Mouse (Mus musculus) forebrain, embryonic 14.5 days (tissue): ENCODE data around the gene Erbb2. TPM values are rescaled to one million over a fixed set of nuclear protein-coding genes. Genes with fewer than 3 reads are reported as not detected.

Experiments
- ATAC-seq: fragments of 200-750 bp; cut with Nextera tagmentation; 2 replicates; pipeline ENCODE4 v1.8.0; 2017; ENCODE audit warnings: mild to moderate bottlenecking, moderate library complexity
- DNase-seq: peaks from one replicate; pipeline ENCODE4 v3.0.0-alpha.2; 2015; ENCODE audit warnings: low spot score
- H3K27ac ChIP-seq: fragments of 300-500 bp; sonication (generic); 2 replicates; pipeline ENCODE4 v1.5.1; 2014; ENCODE audit warnings: low read depth, mild to moderate bottlenecking, control low read depth, low read length, moderate library complexity
- H3K27me3 ChIP-seq: fragments of 300-500 bp; sonication (generic); replicated peaks from 2 replicates; pipeline ENCODE4 v1.6.1; 2014; ENCODE audit warnings: low read length, control low read depth, mixed read lengths; ENCODE audit not compliant: control insufficient read depth, insufficient read depth
- H3K36me3 ChIP-seq: fragments of 300-500 bp; sonication (generic); 2 replicates; pipeline ENCODE4 v1.6.1; 2014; ENCODE audit warnings: low read length, control low read depth; ENCODE audit not compliant: control insufficient read depth, insufficient read depth
- H3K4me1 ChIP-seq: fragments of 300-500 bp; sonication (generic); 2 replicates; pipeline ENCODE4 v1.6.1; 2014; ENCODE audit warnings: antibody characterized with exemption, low read length, control low read depth; ENCODE audit not compliant: control insufficient read depth, insufficient read depth
- H3K4me2 ChIP-seq: fragments of 300-500 bp; sonication (generic); 2 replicates; pipeline ENCODE4 v1.6.1; 2014; ENCODE audit warnings: mild to moderate bottlenecking, control low read depth, low read length
- H3K4me3 ChIP-seq: fragments of 300-500 bp; sonication (generic); 2 replicates; pipeline ENCODE4 v1.5.1; 2014; ENCODE audit warnings: low read depth, low read length, control low read depth
- H3K9ac ChIP-seq: fragments of 300-500 bp; sonication (generic); 2 replicates; pipeline ENCODE4 v1.6.1; 2014; ENCODE audit warnings: mild to moderate bottlenecking, low read length, control low read depth, moderate library complexity
- H3K9me3 ChIP-seq: fragments of 300-500 bp; sonication (generic); replicated peaks from 2 replicates; pipeline ENCODE4 v1.6.1; 2016; ENCODE audit warnings: low read length, control low read depth, mixed read lengths; ENCODE audit not compliant: control insufficient read depth
- WGBS: fragments of 180-500 bp; shearing (Covaris S2); extraction: QIAGEN DNeasy Blood & Tissue Kit; methylation state at CpG from one replicate; pipeline ENCODE4 v1.1.7; 2014; 5-methylcytosine and 5-hydroxymethylcytosine counted together
- polyA plus RNA-seq: library from polyadenylated mRNA; unstranded; fragments of >200 nt; fragmentation: Nextera tagmentation; extraction: Ambion mirVana; gene quantifications from 2 replicates; pipeline ENCODE4 v1.2.1, GENCODE M21; 2014

Erbb2 gene
- polyA plus RNA-seq, 1 experiment from 2014 or later: 5.6 TPM

- ATAC-seq (no peak), DNase-seq (no peak)
- Histone ChIP-seq H3K27ac (no peak overlapping the region), H3K36me3 (no peaks in the 10 kb centered on the region), H3K4me1 (no peaks in the 10 kb centered on the region), H3K4me2 (no peak overlapping the region), H3K9me3 (no peaks in the 10 kb centered on the region), H3K27me3 (no peaks in the 10 kb centered on the region), H3K4me3 (no peak overlapping the region), H3K9ac (no peak overlapping the region)
- 85% methylated on average over 10 of the region's 10 CpGs for WGBS
These were observed 6.8 kb downstream of the Erbb2 start for GRCm38 (mm10) chr11:98418939-98419547.

- DNase-seq (no peak), ATAC-seq (no peak)
- Histone ChIP-seq H3K9me3 (no peaks in the 10 kb centered on the region), H3K4me2 (no peak overlapping the region), H3K4me1 (no peaks in the 10 kb centered on the region), H3K36me3 (no peaks in the 10 kb centered on the region), H3K27me3 (no peaks in the 10 kb centered on the region), H3K9ac (no peak overlapping the region), H3K4me3 (no peak overlapping the region), H3K27ac (no peak overlapping the region)
- 92% methylated on average over 7 of the region's 7 CpGs for WGBS
These were observed 14.3 kb downstream of the Erbb2 start for GRCm38 (mm10) chr11:98426592-98426991.

GRCm38 (mm10) chr11:98428436-98428835, 16.2 kb downstream of the Erbb2 start:
- no peak overlapping the region for H3K4me2 ChIP-seq
- ATAC-seq: no peak
- H3K27ac ChIP-seq: no peak overlapping the region
- H3K36me3 ChIP-seq: no peaks in the 10 kb centered on the region
- 59% methylated on average over 5 of the region's 5 CpGs for WGBS
- no peak for DNase-seq
- H3K9me3 ChIP-seq: no peaks in the 10 kb centered on the region
- H3K4me1 ChIP-seq: no peaks in the 10 kb centered on the region
- H3K27me3 ChIP-seq: no peaks in the 10 kb centered on the region
- H3K4me3 ChIP-seq: no peak overlapping the region
- no peak overlapping the region for H3K9ac ChIP-seq

- ATAC-seq: no peak
- Histone ChIP-seq H3K4me3 (no peak overlapping the region), H3K4me1 (no peaks in the 10 kb centered on the region), H3K36me3 (peaks cover 7% of the 10 kb centered on the region), H3K27me3 (no peaks in the 10 kb centered on the region), H3K4me2 (no peak overlapping the region), H3K27ac (no peak overlapping the region), H3K9me3 (no peaks in the 10 kb centered on the region), H3K9ac (no peak overlapping the region)
- no peak for DNase-seq
- WGBS: 78% methylated on average over 9 of the region's 9 CpGs
These were observed 19.7 kb downstream of the Erbb2 start for GRCm38 (mm10) chr11:98431743-98432502.

- Histone ChIP-seq H3K4me1 (peaks cover 7% of the 10 kb centered on the region), H3K27me3 (no peaks in the 10 kb centered on the region), H3K4me2 (no peak overlapping the region), H3K4me3 (no peak overlapping the region), H3K9me3 (no peaks in the 10 kb centered on the region), H3K36me3 (peaks cover 13% of the 10 kb centered on the region), H3K9ac (no peak overlapping the region), H3K27ac (no peak overlapping the region)
- ATAC-seq: no peak
- 94% methylated on average over 9 of the region's 9 CpGs for whole genome bisulfite sequencing
- no peak for DNase-seq
These were observed 23.5 kb downstream of the Erbb2 start for GRCm38 (mm10) chr11:98435723-98436122.

GRCm38 (mm10) chr11:98437441-98437840, 25.2 kb downstream of the Erbb2 start:
- H3K36me3 ChIP-seq: peaks cover 13% of the 10 kb centered on the region
- H3K27me3 ChIP-seq: no peaks in the 10 kb centered on the region
- no peaks in the 10 kb centered on the region for H3K9me3 ChIP-seq
- DNase-seq: no peak
- H3K4me3 ChIP-seq: no peak overlapping the region
- H3K9ac ChIP-seq: 0 out of 2 replicates have a peak overlapping the region, but pooled peaks have one; percentile 71
- H3K4me2 ChIP-seq: no peak overlapping the region
- peaks cover 7% of the 10 kb centered on the region for H3K4me1 ChIP-seq
- no peak for ATAC-seq
- WGBS: 91% methylated on average over 6 of the region's 6 CpGs
- H3K27ac ChIP-seq: no peak overlapping the region

GRCm38 (mm10) chr11:98438331-98439158, 26.3 kb downstream of the Erbb2 start, which contains the start of gene Mien1:
Gene Mien1 (minus strand): TSS chr11:98438991.
- peaks cover 7% of the 10 kb centered on the region for H3K4me1 ChIP-seq
- H3K4me3 ChIP-seq: peak within 1 kb of the TSS; percentile 55
- ATAC-seq (peak; percentile 95), DNase-seq (peak; percentile 92)
- under 1% methylated on average over 43 of the region's 43 CpGs for WGBS
- no peaks in the 10 kb centered on the region for H3K27me3 ChIP-seq
- 0 out of 2 replicates have a peak within 1 kb of the TSS, but pooled peaks have one; percentile 15 for H3K27ac ChIP-seq
- H3K9ac ChIP-seq: peak within 1 kb of the TSS; percentile 71
- H3K4me2 ChIP-seq: peak within 1 kb of the TSS; percentile 77
- H3K36me3 ChIP-seq: peaks cover 13% of the 10 kb centered on the region
- H3K9me3 ChIP-seq: no peaks in the 10 kb centered on the region

GRCm38 (mm10) chr11:98443688-98444087, 31.4 kb downstream of the Erbb2 start:
- Histone ChIP-seq H3K4me2 (no peak overlapping the region), H3K9ac (no peak overlapping the region), H3K27me3 (peaks cover 27% of the 10 kb centered on the region), H3K4me1 (no peaks in the 10 kb centered on the region), H3K36me3 (no peaks in the 10 kb centered on the region), H3K9me3 (no peaks in the 10 kb centered on the region), H3K27ac (no peak overlapping the region), H3K4me3 (no peak overlapping the region)
- WGBS: 100% methylated on average over 1 of the region's 1 CpGs
- ATAC-seq (no peak), DNase-seq (no peak)
